Mouse (Mus musculus) bone marrow macrophage, adult 2 months (primary cell): ENCODE data around the gene Nacc1.

ENCODE experiments used
- CTCF ChIP-seq: IDR thresholded peaks from 2 replicates; pipeline ENCODE4 v1.5.1; 2012; ENCODE audit warnings: low read depth, mild to moderate bottlenecking, low read length, moderate library complexity
- POLR2A ChIP-seq: IDR thresholded peaks from 2 replicates; pipeline ENCODE4 v1.6.1; 2012; ENCODE audit warnings: mild to moderate bottlenecking, low read depth, low read length, borderline replicate concordance

GRCm38 (mm10) chr8:84698929-84699401 lies 11.3 kb upstream of the Nacc1 start:
- TF ChIP-seq CTCF (no peak), POLR2A (no peak)
